Mouse (Mus musculus): Measurements from ENCODE around the gene Them4. TPM values are rescaled to one million over a fixed set of nuclear protein-coding genes. Genes with fewer than 3 reads are reported as not detected.

Gene Them4
- 64.1 TPM for polyA plus RNA-seq (2014; fragmentation: Illumina TruSeq; extraction: RNeasy Lipid Tissue Mini Kit (QIAGEN cat#74804); ENCODE audit: low read depth, low replicate concordance)

GRCm38 (mm10) chr3:94309633-94310363, at the start of gene Them4:
TSS of gene Them4 (plus strand) at chr3:94310089.

GRCm38 (mm10) chr3:94263736-94264135, 46.2 kb upstream of the Them4 start, which contains the start of gene Gm4778:
TSS of gene Gm4778 (plus strand) at chr3:94264036.

GRCm38 (mm10) chr3:94341959-94342422, 32.1 kb downstream of the Them4 start, which contains the start of gene Them5:
TSS of gene Them5 (plus strand) at chr3:94342099.

GRCm38 (mm10) chr3:94362138-94362537, 52.2 kb downstream of the Them4 start, which contains the start of gene C2cd4d:
TSS of gene C2cd4d (plus strand) at chr3:94362438.

GRCm38 (mm10) chr3:94372641-94373040, 62.8 kb downstream of the Them4 start, which contains the start of gene Rorc:
TSS of gene Rorc (plus strand) at chr3:94372794.

Other genes starting within 250 kb of the Them4 start
- gene Gm10697, start 237.4 kb upstream of the Them4 start, polyA plus RNA-seq (2014; fragmentation: Illumina TruSeq; extraction: RNeasy Lipid Tissue Mini Kit (QIAGEN cat#74804); ENCODE audit: low read depth, low replicate concordance) = not detected
- gene Gm10696, start 131.9 kb upstream of the Them4 start, polyA plus RNA-seq (2014; fragmentation: Illumina TruSeq; extraction: RNeasy Lipid Tissue Mini Kit (QIAGEN cat#74804); ENCODE audit: low read depth, low replicate concordance) = not detected
- gene Gm5286, start 113.4 kb upstream of the Them4 start, polyA plus RNA-seq (2014; fragmentation: Illumina TruSeq; extraction: RNeasy Lipid Tissue Mini Kit (QIAGEN cat#74804); ENCODE audit: low read depth, low replicate concordance) = not detected
- gene Gm4778, start 46.1 kb upstream of the Them4 start, polyA plus RNA-seq (2014; fragmentation: Illumina TruSeq; extraction: RNeasy Lipid Tissue Mini Kit (QIAGEN cat#74804); ENCODE audit: low read depth, low replicate concordance) = not detected
- not detected for gene Them5, start 32.0 kb downstream of the Them4 start, polyA plus RNA-seq (2014; fragmentation: Illumina TruSeq; extraction: RNeasy Lipid Tissue Mini Kit (QIAGEN cat#74804); ENCODE audit: low read depth, low replicate concordance)
- gene C2cd4d, start 52.3 kb downstream of the Them4 start, polyA plus RNA-seq (2014; fragmentation: Illumina TruSeq; extraction: RNeasy Lipid Tissue Mini Kit (QIAGEN cat#74804); ENCODE audit: low read depth, low replicate concordance) = not detected
- 18.8 TPM for gene Rorc, start 62.7 kb downstream of the Them4 start, polyA plus RNA-seq (2014; fragmentation: Illumina TruSeq; extraction: RNeasy Lipid Tissue Mini Kit (QIAGEN cat#74804); ENCODE audit: low read depth, low replicate concordance)
- not detected for gene Lingo4, start 88.4 kb downstream of the Them4 start, polyA plus RNA-seq (2014; fragmentation: Illumina TruSeq; extraction: RNeasy Lipid Tissue Mini Kit (QIAGEN cat#74804); ENCODE audit: low read depth, low replicate concordance)
- 8.9 TPM for gene Tdrkh, start 103.2 kb downstream of the Them4 start, polyA plus RNA-seq (2014; fragmentation: Illumina TruSeq; extraction: RNeasy Lipid Tissue Mini Kit (QIAGEN cat#74804); ENCODE audit: low read depth, low replicate concordance)
- gene Mrpl9, start 133.2 kb downstream of the Them4 start, polyA plus RNA-seq (2014; fragmentation: Illumina TruSeq; extraction: RNeasy Lipid Tissue Mini Kit (QIAGEN cat#74804); ENCODE audit: low read depth, low replicate concordance) = 53.4 TPM
- gene Oaz3, start 133.8 kb downstream of the Them4 start, polyA plus RNA-seq (2014; fragmentation: Illumina TruSeq; extraction: RNeasy Lipid Tissue Mini Kit (QIAGEN cat#74804); ENCODE audit: low read depth, low replicate concordance) = not detected
- not detected for gene Celf3, start 168.2 kb downstream of the Them4 start, polyA plus RNA-seq (2014; fragmentation: Illumina TruSeq; extraction: RNeasy Lipid Tissue Mini Kit (QIAGEN cat#74804); ENCODE audit: low read depth, low replicate concordance)
- 1.8 TPM for gene Riiad1, start 170.3 kb downstream of the Them4 start, polyA plus RNA-seq (2014; fragmentation: Illumina TruSeq; extraction: RNeasy Lipid Tissue Mini Kit (QIAGEN cat#74804); ENCODE audit: low read depth, low replicate concordance)

Data from kidney, adult 10 weeks (tissue).